Mouse (Mus musculus): ENCODE data around the gene Prl2c5. TPM values are rescaled to one million over a fixed set of nuclear protein-coding genes. Genes with fewer than 3 reads are reported as not detected.
"Not testable (repeated sequence)": the region's sequence is repeated elsewhere in the genome, so short reads cannot be mapped to it uniquely, and the experiment has no call there.

The Prl2c5 gene
- not detected in 2 replicates for total RNA-seq (2014; rRNA removed)
- polyA plus RNA-seq (2015; fragmentation: Nextera tagmentation; extraction: Ambion mirVana) = not detected in 2 replicates

- H3K9me3 ChIP-seq (ENCODE audit: low read length); DNase-seq (ENCODE audit: low spot score); ATAC-seq; H3K4me3 ChIP-seq (ENCODE audit: low read length); H3K36me3 ChIP-seq (ENCODE audit: insufficient read depth, low read length); H3K4me1 ChIP-seq (ENCODE audit: insufficient read depth, low read length); H3K27me3 ChIP-seq (ENCODE audit: insufficient read depth, low read length); H3K9ac ChIP-seq (replicated peaks; ENCODE audit: low read length); H3K27ac ChIP-seq; H3K4me2 ChIP-seq (ENCODE audit: low read depth, low read length): not testable (repeated sequence)
- WGBS = 59% methylated on average over 2 of the region's 2 CpGs
Observed at GRCm38 (mm10) chr13:13182415-13182814, at the start of gene Prl2c5. Prl2c5 (plus strand) TSS chr13:13182715.

GRCm38 (mm10) chr13:13162777-13163485 lies 19.6 kb upstream of the Prl2c5 start:
- not testable (repeated sequence) for ATAC-seq; DNase-seq (ENCODE audit: low spot score); H3K4me3 ChIP-seq (ENCODE audit: low read length); H3K36me3 ChIP-seq (ENCODE audit: insufficient read depth, low read length); H3K27me3 ChIP-seq (ENCODE audit: insufficient read depth, low read length); H3K9ac ChIP-seq (replicated peaks; ENCODE audit: low read length); H3K4me1 ChIP-seq (ENCODE audit: insufficient read depth, low read length); H3K4me2 ChIP-seq (ENCODE audit: low read depth, low read length); H3K9me3 ChIP-seq (ENCODE audit: low read length); H3K27ac ChIP-seq
- WGBS = 67% methylated on average over 4 of the region's 7 CpGs

GRCm38 (mm10) chr13:13168631-13169030 lies 13.9 kb upstream of the Prl2c5 start:
- ATAC-seq; H3K36me3 ChIP-seq (ENCODE audit: insufficient read depth, low read length); H3K4me1 ChIP-seq (ENCODE audit: insufficient read depth, low read length); H3K9ac ChIP-seq (replicated peaks; ENCODE audit: low read length); H3K9me3 ChIP-seq (ENCODE audit: low read length); DNase-seq (ENCODE audit: low spot score); H3K27ac ChIP-seq; H3K27me3 ChIP-seq (ENCODE audit: insufficient read depth, low read length); H3K4me2 ChIP-seq (ENCODE audit: low read depth, low read length); H3K4me3 ChIP-seq (ENCODE audit: low read length): not testable (repeated sequence)
- WGBS = 77% methylated on average over 2 of the region's 2 CpGs

DNA sequence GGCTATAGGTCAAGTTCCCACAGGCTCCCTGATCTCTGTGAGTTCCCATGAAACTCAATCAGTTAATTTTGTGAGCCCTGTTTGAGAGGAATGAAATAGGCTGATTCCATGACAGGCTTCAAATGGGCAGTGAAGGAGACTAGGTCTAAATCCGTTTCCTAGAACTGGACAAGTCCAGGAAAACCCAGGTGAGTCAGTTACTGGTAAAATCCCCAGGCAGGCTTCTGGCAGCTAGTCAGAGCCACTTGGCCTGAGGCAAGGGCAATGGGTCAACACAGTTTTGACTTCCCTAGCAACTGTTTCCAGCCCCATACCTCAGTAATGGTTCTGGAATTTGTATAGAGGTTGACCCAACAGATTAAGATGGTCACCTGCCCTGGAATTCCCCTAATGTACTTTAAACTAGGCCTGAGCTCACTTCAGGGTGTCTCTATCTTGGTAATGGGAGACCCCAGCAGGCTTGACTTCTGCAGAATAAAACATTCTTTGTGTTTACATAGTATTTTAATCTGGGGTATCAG lies 8.8 kb upstream of the Prl2c5 start:
- not testable (repeated sequence) for H3K27ac ChIP-seq; H3K27me3 ChIP-seq (ENCODE audit: insufficient read depth, low read length); DNase-seq (ENCODE audit: low spot score); H3K4me3 ChIP-seq (ENCODE audit: low read length); H3K9ac ChIP-seq (replicated peaks; ENCODE audit: low read length); H3K4me1 ChIP-seq (ENCODE audit: insufficient read depth, low read length); H3K36me3 ChIP-seq (ENCODE audit: insufficient read depth, low read length); H3K9me3 ChIP-seq (ENCODE audit: low read length); H3K4me2 ChIP-seq (ENCODE audit: low read depth, low read length); ATAC-seq
- 68% methylated on average over 1 of the region's 1 CpGs for WGBS

DNA sequence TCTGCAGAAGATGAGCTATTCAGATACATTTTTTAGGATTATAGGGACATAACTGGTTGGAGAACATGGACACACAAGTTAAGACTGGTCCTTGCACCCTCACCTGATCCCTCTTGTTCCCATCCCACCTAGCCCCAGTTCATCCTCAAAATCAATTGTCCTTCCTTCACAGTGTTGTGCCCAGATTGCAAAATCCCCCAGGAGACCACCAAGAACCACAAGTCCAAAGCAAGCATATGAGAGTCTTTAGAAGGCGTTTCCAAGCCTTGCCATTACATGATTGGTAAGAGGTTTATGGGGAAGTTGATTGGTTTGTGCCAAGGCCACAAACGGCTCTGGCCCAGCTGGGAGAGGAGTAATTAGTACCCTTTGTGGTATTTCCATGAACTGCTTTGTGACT lies 6.8 kb upstream of the Prl2c5 start:
- H3K4me2 ChIP-seq (ENCODE audit: low read depth, low read length); H3K27me3 ChIP-seq (ENCODE audit: insufficient read depth, low read length); ATAC-seq; H3K9me3 ChIP-seq (ENCODE audit: low read length); H3K4me1 ChIP-seq (ENCODE audit: insufficient read depth, low read length); H3K9ac ChIP-seq (replicated peaks; ENCODE audit: low read length); DNase-seq (ENCODE audit: low spot score); H3K4me3 ChIP-seq (ENCODE audit: low read length); H3K27ac ChIP-seq; H3K36me3 ChIP-seq (ENCODE audit: insufficient read depth, low read length): not testable (repeated sequence)
- WGBS = 64% methylated on average over 2 of the region's 2 CpGs

GRCm38 (mm10) chr13:13211168-13211567 lies 28.7 kb downstream of the Prl2c5 start:
- H3K27me3 ChIP-seq (ENCODE audit: insufficient read depth, low read length); H3K4me3 ChIP-seq (ENCODE audit: low read length); ATAC-seq; H3K36me3 ChIP-seq (ENCODE audit: insufficient read depth, low read length); H3K9me3 ChIP-seq (ENCODE audit: low read length); H3K4me2 ChIP-seq (ENCODE audit: low read depth, low read length); H3K27ac ChIP-seq; H3K4me1 ChIP-seq (ENCODE audit: insufficient read depth, low read length); H3K9ac ChIP-seq (replicated peaks; ENCODE audit: low read length); DNase-seq (ENCODE audit: low spot score): not testable (repeated sequence)

DNA sequence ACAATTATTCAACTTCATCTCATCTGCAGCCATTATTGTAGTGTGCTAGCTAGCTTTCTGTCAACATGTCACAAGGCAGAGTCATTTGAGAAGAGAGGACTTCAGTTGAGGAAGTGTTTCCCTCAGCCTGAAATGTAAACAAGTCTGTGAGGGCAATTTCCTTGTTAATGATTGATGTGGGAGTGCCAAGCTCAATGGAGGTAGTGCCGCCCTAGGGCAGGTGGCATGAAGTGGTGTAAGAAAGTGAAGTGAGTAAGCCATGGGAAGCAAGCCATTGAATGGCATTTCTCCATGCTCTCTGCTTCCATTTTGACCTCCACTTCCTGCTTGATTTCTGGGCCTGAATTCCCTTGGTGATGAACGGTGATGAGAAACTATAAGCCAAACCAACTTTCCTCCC lies 33.8 kb downstream of the Prl2c5 start:
- not testable (repeated sequence) for H3K27ac ChIP-seq; H3K36me3 ChIP-seq (ENCODE audit: insufficient read depth, low read length)

GRCm38 (mm10) chr13:13220231-13220630 lies 37.7 kb downstream of the Prl2c5 start:
- not testable (repeated sequence) for ATAC-seq; H3K4me3 ChIP-seq (ENCODE audit: low read length); H3K36me3 ChIP-seq (ENCODE audit: insufficient read depth, low read length); H3K9ac ChIP-seq (replicated peaks; ENCODE audit: low read length); H3K4me2 ChIP-seq (ENCODE audit: low read depth, low read length); DNase-seq (ENCODE audit: low spot score); H3K27me3 ChIP-seq (ENCODE audit: insufficient read depth, low read length); H3K4me1 ChIP-seq (ENCODE audit: insufficient read depth, low read length); H3K9me3 ChIP-seq (ENCODE audit: low read length); H3K27ac ChIP-seq
- 74% methylated on average over 5 of the region's 5 CpGs for WGBS

More for the DNA sequence above, 33.8 kb downstream of the Prl2c5 start:
- not testable (repeated sequence) for H3K4me2 ChIP-seq (ENCODE audit: low read depth, low read length); H3K27me3 ChIP-seq (ENCODE audit: insufficient read depth, low read length); H3K4me3 ChIP-seq (ENCODE audit: low read length); H3K9me3 ChIP-seq (ENCODE audit: low read length); H3K4me1 ChIP-seq (ENCODE audit: insufficient read depth, low read length); DNase-seq (ENCODE audit: low spot score); H3K9ac ChIP-seq (replicated peaks; ENCODE audit: low read length); ATAC-seq
- WGBS = 81% methylated on average over 2 of the region's 2 CpGs
